Mouse (Mus musculus) v-Abl transformed pro-B cells (cell line): ENCODE data around the gene Spg21.

Source experiments
- in situ Hi-C, 2 experiments: fragments of 400-800 bp; cut with MboI; formaldehyde crosslinking; loops; one replicate each; pipeline ENCODE4 v1.15.1; 2025; ENCODE audit not compliant: unreplicated experiment in 2 of 2

The Spg21 gene

GRCm38 (mm10) chr9:65529659-65530058, 68.9 kb downstream of the Spg21 start:
- in situ Hi-C loops, result loop anchor here in 1 of 2 experiments (25.0 kb wide), 1 partner anchor 1058 kb away; the partner anchor contains the start of gene Usp3

GRCm38 (mm10) chr9:65531283-65531682, 70.5 kb downstream of the Spg21 start:
- in situ Hi-C loops, result loop anchor here in 1 of 2 experiments (25.0 kb wide), 1 partner anchor 1056 kb away; the partner anchor contains the start of gene Usp3

GRCm38 (mm10) chr9:65532986-65533385, 72.2 kb downstream of the Spg21 start:
- in situ Hi-C loops, result loop anchor here in 1 of 2 experiments (25.0 kb wide), 1 partner anchor 1054 kb away; the partner anchor contains the start of gene Usp3

GRCm38 (mm10) chr9:65534111-65534510, 73.4 kb downstream of the Spg21 start:
- in situ Hi-C loops, result loop anchor here in 1 of 2 experiments (25.0 kb wide), 1 partner anchor 1053 kb away; the partner anchor contains the start of gene Usp3

GRCm38 (mm10) chr9:65535191-65535722, 74.5 kb downstream of the Spg21 start:
- in situ Hi-C loops, result loop anchor here in 1 of 2 experiments (25.0 kb wide), 1 partner anchor 1052 kb away; the partner anchor contains the start of gene Usp3

- in situ Hi-C loops, result loop anchor here in 1 of 2 experiments (25.0 kb wide), 1 partner anchor 1051 kb away; the partner anchor contains the start of gene Usp3
Measured at GRCm38 (mm10) chr9:65535789-65536469, 75.2 kb downstream of the Spg21 start.

GRCm38 (mm10) chr9:65536491-65536890, 75.7 kb downstream of the Spg21 start:
- in situ Hi-C loops, result loop anchor here in 1 of 2 experiments (25.0 kb wide), 1 partner anchor 1051 kb away; the partner anchor contains the start of gene Usp3
